ENCODE assay signal across 9 mouse cellular contexts in genomic region chr9:44071914-44072598, GRCm38 (mm10). TPM values are rescaled to one million over a fixed set of nuclear protein-coding genes. Genes with fewer than 3 reads are reported as not detected.
DNase-seq lines count a peak whose midpoint lies in the region; ATAC-seq lines count a peak whose summit lies in the region.
"Had no signal": no experiment of that assay in that cellular context is flagged by ENCODE, and none has a peak within 500 bp of the region (broad histone marks: within the 10 kb centered on the region; RNA-seq: fewer than 3 reads in every experiment).

No protein-coding gene starts in this region.

- no peak for DNase-seq in lung, postnatal 10 days
- DNase-seq in embryo, embryonic 10.5 days (ENCODE audit: low spot score): peak; percentile 85
- DNase-seq in ovary, postnatal 36 days (ENCODE audit: low spot score): no peak
- DNase-seq in left cerebral cortex, adult 8-10 months (ENCODE audit: low spot score in 2 of 2): no peak
- DNase-seq in thymus, adult 18-20 months: no peak

- peaks cover 9% of the 10 kb centered on the region for H3K4me1 ChIP-seq in lung, embryonic 16.5 days (replicated peaks; ENCODE audit: control insufficient read depth, insufficient read depth, low read length)
- peaks cover 51% of the 10 kb centered on the region for H3K4me1 ChIP-seq in heart, embryonic 11.5 days (ENCODE audit: control insufficient read depth, insufficient read depth, low read length)
- H3K4me1 ChIP-seq in limb, embryonic 13.5 days: peaks cover 39% of the 10 kb centered on the region

- no peak for ATAC-seq in lung, embryonic 16.5 days (ENCODE audit: low read depth)
- no peak for ATAC-seq in heart, embryonic 11.5 days (replicated peaks; ENCODE audit: insufficient number of reproducible peaks, low FRiP score, low TSS enrichment)
- no peak for ATAC-seq in limb, embryonic 13.5 days (ENCODE audit: low FRiP score, low read depth)

- H3K4me2 ChIP-seq in lung, embryonic 16.5 days (ENCODE audit: low read depth, low read length): no peak overlapping the region; the same call in 1 of the 2 replicates
- peak overlapping the region; percentile 59 for H3K4me2 ChIP-seq in heart, embryonic 11.5 days
- peak overlapping the region; percentile 27; the same call in 1 of the 2 replicates for H3K4me2 ChIP-seq in limb, embryonic 13.5 days (replicated peaks)

- H3K27ac ChIP-seq in lung, embryonic 16.5 days (ENCODE audit: low read length): no peak overlapping the region
- H3K27ac ChIP-seq in heart, embryonic 11.5 days (ENCODE audit: low read depth, low read length): 0 out of 2 replicates have a peak overlapping the region, but pooled peaks have one; percentile 7
- no peak overlapping the region; the same call in 1 of the 2 replicates for H3K27ac ChIP-seq in limb, embryonic 13.5 days

- H3K27me3 ChIP-seq in lung, embryonic 16.5 days (ENCODE audit: control insufficient read depth, insufficient read depth, low read depth, low read length): peaks cover 6% of the 10 kb centered on the region
- no peaks in the 10 kb centered on the region for H3K27me3 ChIP-seq in heart, embryonic 11.5 days (ENCODE audit: control insufficient read depth, insufficient read depth, low read length)
- H3K27me3 ChIP-seq in limb, embryonic 13.5 days: peaks cover 14% of the 10 kb centered on the region

- H3K9ac ChIP-seq in lung, embryonic 16.5 days (ENCODE audit: low read length): 0 out of 2 replicates have a peak overlapping the region, but pooled peaks have one; percentile 15
- H3K9ac ChIP-seq in heart, embryonic 11.5 days (ENCODE audit: low read depth, low read length): peak overlapping the region; percentile 36; the same call in 1 of the 2 replicates
- H3K9ac ChIP-seq in limb, embryonic 13.5 days: peak overlapping the region; percentile 13

- no peak overlapping the region for H3K4me3 ChIP-seq in lung, embryonic 16.5 days (ENCODE audit: low read length)
- no peak overlapping the region for H3K4me3 ChIP-seq in heart, embryonic 11.5 days (ENCODE audit: low read depth, low read length)
- H3K4me3 ChIP-seq in limb, embryonic 13.5 days: no peak overlapping the region

- no peaks in the 10 kb centered on the region for H3K9me3 ChIP-seq in lung, embryonic 16.5 days (ENCODE audit: control insufficient read depth, low read length)
- H3K9me3 ChIP-seq in heart, embryonic 11.5 days (replicated peaks; ENCODE audit: control insufficient read depth, low read length): no peaks in the 10 kb centered on the region
- no peaks in the 10 kb centered on the region for H3K9me3 ChIP-seq in limb, embryonic 13.5 days

- H3K36me3 ChIP-seq in lung, embryonic 16.5 days (ENCODE audit: control insufficient read depth, insufficient read depth, low read length): no peaks in the 10 kb centered on the region
- H3K36me3 ChIP-seq in heart, embryonic 11.5 days (ENCODE audit: control insufficient read depth, insufficient read depth, low read length): no peaks in the 10 kb centered on the region
- no peaks in the 10 kb centered on the region for H3K36me3 ChIP-seq in limb, embryonic 13.5 days

- 36% methylated on average over 11 of the region's 11 CpGs for WGBS in lung, embryonic 16.5 days
- WGBS in heart, embryonic 11.5 days (ENCODE audit: insufficient replicate concordance): 23% methylated on average over 11 of the region's 11 CpGs
- WGBS in limb, embryonic 13.5 days: 39% methylated on average over 11 of the region's 11 CpGs

RNA-seq across cellular contexts. Expression of gene Usp2, which starts 5.2 kb away (rescaled TPM):
- polyA plus RNA-seq in lung, embryonic 16.5 days (2015; fragmentation: Nextera tagmentation; extraction: Ambion mirVana): 12.2 and 16.9 TPM in 2 replicates
- 51.3 and 53.8 TPM in 2 replicates for polyA plus RNA-seq in heart, embryonic 11.5 days (2014; fragmentation: Nextera tagmentation; extraction: Ambion mirVana)
- 14.6 and 14.7 TPM in 2 replicates for polyA plus RNA-seq in limb, embryonic 13.5 days (2015; fragmentation: Nextera tagmentation; extraction: Ambion mirVana)
- total RNA-seq in left cerebral cortex, adult 8-10 months (2022): 100 to 1,000 TPM; 118 to 172 (median 123) TPM

RNA-seq across cellular contexts. Expression of gene Thy1, which starts 28.9 kb away (rescaled TPM):
- polyA plus RNA-seq in lung, embryonic 16.5 days (2015; fragmentation: Nextera tagmentation; extraction: Ambion mirVana): 2.4 and 4.1 TPM in 2 replicates
- polyA plus RNA-seq in heart, embryonic 11.5 days (2014; fragmentation: Nextera tagmentation; extraction: Ambion mirVana): 0.86 and 0.90 TPM in 2 replicates
- polyA plus RNA-seq in limb, embryonic 13.5 days (2015; fragmentation: Nextera tagmentation; extraction: Ambion mirVana): 3.4 and 5.1 TPM in 2 replicates
- total RNA-seq in left cerebral cortex, adult 8-10 months (2022): 1,000 to 10,000 TPM in 2 of 4 experiments, 100 to 1,000 TPM in 2; 845 to 4,044 (median 2,168) TPM

RNA-seq across cellular contexts. Expression of gene Mfrp, which starts 29.5 kb away (rescaled TPM):
- 0.20 and 0.21 TPM in 2 replicates for polyA plus RNA-seq in lung, embryonic 16.5 days (2015; fragmentation: Nextera tagmentation; extraction: Ambion mirVana)
- polyA plus RNA-seq in heart, embryonic 11.5 days (2014; fragmentation: Nextera tagmentation; extraction: Ambion mirVana): 0.16 TPM in 1 of 2 replicates, not detected in the other
- polyA plus RNA-seq in limb, embryonic 13.5 days (2015; fragmentation: Nextera tagmentation; extraction: Ambion mirVana): 0.13 and 0.17 TPM in 2 replicates
- total RNA-seq in left cerebral cortex, adult 8-10 months (2022): 1 to 10 TPM in 2 of 4 experiments, under 1 TPM in 2; 0.30 to 3.6 (median 0.95) TPM
- total RNA-seq: adrenal gland, adult 18-20 months had no signal

RNA-seq across cellular contexts. Expression of gene C1qtnf5, which starts 35.0 kb away (rescaled TPM):
- 5.4 and 5.6 TPM in 2 replicates for polyA plus RNA-seq in lung, embryonic 16.5 days (2015; fragmentation: Nextera tagmentation; extraction: Ambion mirVana)
- polyA plus RNA-seq in heart, embryonic 11.5 days (2014; fragmentation: Nextera tagmentation; extraction: Ambion mirVana): 0.43 and 1.2 TPM in 2 replicates
- 2.6 and 3.4 TPM in 2 replicates for polyA plus RNA-seq in limb, embryonic 13.5 days (2015; fragmentation: Nextera tagmentation; extraction: Ambion mirVana)
- 10 to 100 TPM; 24.1 to 32.7 (median 26.3) TPM for total RNA-seq in left cerebral cortex, adult 8-10 months (2022)

RNA-seq across cellular contexts. Expression of gene Gm49380, which starts 41.2 kb away (rescaled TPM):
- 0.13 and 0.14 TPM in 2 replicates for polyA plus RNA-seq in lung, embryonic 16.5 days (2015; fragmentation: Nextera tagmentation; extraction: Ambion mirVana)
- polyA plus RNA-seq in heart, embryonic 11.5 days (2014; fragmentation: Nextera tagmentation; extraction: Ambion mirVana): 0.28 TPM in 1 of 2 replicates, not detected in the other
- 0.09 and 0.10 TPM in 2 replicates for polyA plus RNA-seq in limb, embryonic 13.5 days (2015; fragmentation: Nextera tagmentation; extraction: Ambion mirVana)
- under 1 TPM in 2 of 4 experiments, not detected in 2; 0.67 to 0.78 TPM for total RNA-seq in left cerebral cortex, adult 8-10 months (2022)
